Mouse (Mus musculus): Measurements from ENCODE around the gene Hist1h3e. TPM values are rescaled to one million over a fixed set of nuclear protein-coding genes. Genes with fewer than 3 reads are reported as not detected.
"Not testable (repeated sequence)": the region's sequence is repeated elsewhere in the genome, so short reads cannot be mapped to it uniquely, and the experiment has no call there.

Gene Hist1h3e
- polyA plus RNA-seq, 1 experiment from 2014 or later = 3.6 TPM

DNA sequence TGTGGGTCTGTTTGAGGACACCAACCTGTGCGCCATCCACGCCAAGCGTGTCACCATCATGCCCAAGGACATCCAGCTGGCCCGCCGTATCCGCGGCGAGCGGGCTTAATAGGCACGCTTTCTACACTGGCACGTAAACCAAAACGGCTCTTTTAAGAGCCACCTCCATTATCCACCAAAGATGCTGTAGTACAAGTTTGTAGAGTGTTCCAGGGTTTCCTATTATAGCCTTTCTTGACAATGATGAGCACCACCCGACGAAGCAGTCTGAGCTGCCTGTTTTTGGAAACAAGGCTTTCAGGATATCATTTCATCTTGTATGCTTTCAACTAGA is 17.4 kb downstream of the Hist1h3e start:
- Histone ChIP-seq H3K27ac (ENCODE audit: low read length) (peak overlapping the region; percentile 60; the same call in 1 of the 2 replicates), H3K9ac (ENCODE audit: low read length) (peak overlapping the region; percentile 55; the same call in 1 of the 2 replicates), H3K4me3 (replicated peaks; ENCODE audit: low read length) (peak overlapping the region; percentile 51), H3K4me2 (ENCODE audit: low read depth, low read length) (0 out of 2 replicates have a peak overlapping the region, but pooled peaks have one; percentile 35)
- 0 out of 2 replicates have a peak, but pooled peaks have one; percentile 3 for ATAC-seq (ENCODE audit: insufficient read depth, low FRiP score)
- H3K4me1 ChIP-seq (ENCODE audit: control insufficient read depth, insufficient read depth, low read length); H3K9me3 ChIP-seq (replicated peaks; ENCODE audit: control insufficient read depth, low read length); H3K36me3 ChIP-seq (ENCODE audit: control insufficient read depth, insufficient read depth, low read length); H3K27me3 ChIP-seq (ENCODE audit: control insufficient read depth, insufficient read depth, low read length): not testable (repeated sequence)
- 0% methylated on average over 11 of the region's 14 CpGs for WGBS

- H3K36me3 ChIP-seq (ENCODE audit: control insufficient read depth, insufficient read depth, low read length) = no peaks in the 10 kb centered on the region
- H3K9ac ChIP-seq (ENCODE audit: low read length) = peak within 1 kb of the TSS; percentile 72
- H3K9me3 ChIP-seq (replicated peaks; ENCODE audit: control insufficient read depth, low read length) = no peaks in the 10 kb centered on the region
- peak within 1 kb of the TSS; percentile 55 for H3K4me3 ChIP-seq (replicated peaks; ENCODE audit: low read length)
- under 1% methylated on average over 21 of the region's 45 CpGs for WGBS
- H3K4me2 ChIP-seq (ENCODE audit: low read depth, low read length) = peak within 1 kb of the TSS; percentile 81
- H3K27ac ChIP-seq (ENCODE audit: low read length) = peak within 1 kb of the TSS; percentile 94
- no peaks in the 10 kb centered on the region for H3K27me3 ChIP-seq (ENCODE audit: control insufficient read depth, insufficient read depth, low read length)
- 0 out of 2 replicates have a peak, but pooled peaks cover 2% of the 10 kb centered on the region for H3K4me1 ChIP-seq (ENCODE audit: control insufficient read depth, insufficient read depth, low read length)
- peak; percentile 92 for ATAC-seq (ENCODE audit: insufficient read depth, low FRiP score)
Measured at GRCm38 (mm10) chr13:23543965-23544786, 18.0 kb downstream of the Hist1h3e start, which contains the start of gene Hist1h3f. Hist1h3f (plus strand) TSS chr13:23544052.

DNA sequence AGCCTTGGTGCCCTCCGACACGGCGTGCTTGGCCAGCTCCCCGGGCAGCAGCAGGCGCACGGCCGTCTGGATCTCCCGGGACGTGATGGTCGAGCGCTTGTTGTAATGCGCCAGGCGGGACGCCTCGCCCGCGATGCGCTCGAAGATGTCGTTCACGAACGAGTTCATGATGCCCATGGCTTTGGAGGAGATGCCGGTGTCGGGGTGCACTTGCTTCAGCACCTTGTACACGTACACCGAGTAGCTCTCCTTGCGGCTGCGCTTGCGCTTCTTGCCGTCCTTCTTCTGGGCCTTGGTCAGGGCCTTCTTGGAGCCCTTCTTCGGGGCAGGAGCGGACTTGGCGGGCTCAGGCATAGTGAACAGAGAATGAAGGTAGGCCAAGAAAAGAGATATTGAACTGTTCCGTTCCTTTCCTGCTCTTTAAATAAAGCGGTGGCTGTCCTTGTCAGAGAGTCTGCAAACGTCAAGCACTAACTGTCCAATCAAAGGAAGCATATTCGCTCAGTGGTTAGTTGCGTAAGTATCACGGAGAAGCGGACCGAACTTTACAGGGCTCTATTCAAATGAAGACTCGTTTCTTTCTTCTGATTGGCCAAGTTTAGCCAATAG is 19.1 kb downstream of the Hist1h3e start, which contains the start of gene Hist1h2bh:
Gene Hist1h2bh, minus strand, starts transcription at position 394 of the 609 bp plus-strand sequence.
- not testable (repeated sequence) for H3K27me3 ChIP-seq (ENCODE audit: control insufficient read depth, insufficient read depth, low read length); H3K9me3 ChIP-seq (replicated peaks; ENCODE audit: control insufficient read depth, low read length); H3K36me3 ChIP-seq (ENCODE audit: control insufficient read depth, insufficient read depth, low read length); H3K4me1 ChIP-seq (ENCODE audit: control insufficient read depth, insufficient read depth, low read length)
- Histone ChIP-seq H3K27ac (ENCODE audit: low read length) (peak within 1 kb of the TSS; percentile 94), H3K4me2 (ENCODE audit: low read depth, low read length) (peak within 1 kb of the TSS; percentile 81), H3K4me3 (replicated peaks; ENCODE audit: low read length) (peak within 1 kb of the TSS; percentile 55), H3K9ac (ENCODE audit: low read length) (peak within 1 kb of the TSS; percentile 72)
- under 1% methylated on average over 27 of the region's 42 CpGs for WGBS
- ATAC-seq (ENCODE audit: insufficient read depth, low FRiP score) = peak; percentile 95

DNA sequence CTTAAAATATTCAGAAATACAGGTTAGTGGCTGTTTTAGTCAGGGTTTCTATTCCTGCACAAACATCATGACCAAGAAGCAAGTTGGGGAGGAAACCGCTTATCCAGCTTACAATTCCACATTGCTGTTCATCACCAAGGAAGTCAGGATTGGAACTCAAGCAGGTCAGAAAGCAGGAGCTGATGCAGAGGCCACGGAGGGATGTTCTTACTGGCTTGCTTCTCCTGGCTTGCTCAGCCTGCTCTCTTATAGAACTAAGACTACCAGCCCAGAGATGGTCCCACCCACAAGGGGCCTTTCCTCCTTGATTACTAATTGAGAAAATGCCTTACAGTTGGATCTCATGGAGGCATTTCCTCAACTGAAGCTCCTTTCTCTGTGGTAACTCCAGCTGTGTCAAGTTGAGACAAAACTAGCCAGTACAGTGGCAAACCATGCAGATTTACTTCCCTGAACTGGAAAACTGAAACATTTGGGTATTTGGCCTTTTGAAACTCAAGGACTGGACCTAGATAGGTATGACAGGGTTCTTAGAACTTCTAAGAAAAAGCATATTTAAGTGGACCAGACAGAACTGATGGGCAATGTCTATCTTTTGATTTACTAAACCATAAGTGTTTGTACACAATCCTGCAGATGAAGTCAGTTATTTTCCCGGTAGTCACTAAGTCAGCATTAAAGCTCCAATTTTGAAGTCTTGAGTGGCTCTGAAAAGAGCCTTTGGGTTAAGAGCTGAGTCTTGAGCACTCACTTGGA is 19.8 kb downstream of the Hist1h3e start:
- Histone ChIP-seq H3K27ac (ENCODE audit: low read length) (peak overlapping the region; percentile 87), H3K4me3 (replicated peaks; ENCODE audit: low read length) (peak overlapping the region; percentile 55), H3K4me2 (ENCODE audit: low read depth, low read length) (peak overlapping the region; percentile 81), H3K9ac (ENCODE audit: low read length) (peak overlapping the region; percentile 72)
- not testable (repeated sequence) for H3K4me1 ChIP-seq (ENCODE audit: control insufficient read depth, insufficient read depth, low read length); H3K27me3 ChIP-seq (ENCODE audit: control insufficient read depth, insufficient read depth, low read length); ATAC-seq (ENCODE audit: insufficient read depth, low FRiP score); H3K9me3 ChIP-seq (replicated peaks; ENCODE audit: control insufficient read depth, low read length); H3K36me3 ChIP-seq (ENCODE audit: control insufficient read depth, insufficient read depth, low read length)
- WGBS = 6% methylated on average over 3 of the region's 3 CpGs

- H3K4me3 ChIP-seq (replicated peaks; ENCODE audit: low read length) = no peak overlapping the region
- H3K9ac ChIP-seq (ENCODE audit: low read length) = no peak overlapping the region
- 81% methylated on average over 3 of the region's 3 CpGs for WGBS
- H3K4me1 ChIP-seq (ENCODE audit: control insufficient read depth, insufficient read depth, low read length) = peaks cover 8% of the 10 kb centered on the region
- H3K4me2 ChIP-seq (ENCODE audit: low read depth, low read length) = no peak overlapping the region; the same call in 1 of the 2 replicates
- no peak overlapping the region for H3K27ac ChIP-seq (ENCODE audit: low read length)
- H3K9me3 ChIP-seq (replicated peaks; ENCODE audit: control insufficient read depth, low read length) = no peaks in the 10 kb centered on the region
- no peaks in the 10 kb centered on the region for H3K36me3 ChIP-seq (ENCODE audit: control insufficient read depth, insufficient read depth, low read length)
- no peaks in the 10 kb centered on the region for H3K27me3 ChIP-seq (ENCODE audit: control insufficient read depth, insufficient read depth, low read length)
- no peak for ATAC-seq (ENCODE audit: insufficient read depth, low FRiP score)
Measured at GRCm38 (mm10) chr13:23541497-23541896, 20.7 kb downstream of the Hist1h3e start.

- H3K27ac ChIP-seq (ENCODE audit: low read length); H3K36me3 ChIP-seq (ENCODE audit: control insufficient read depth, insufficient read depth, low read length); H3K4me2 ChIP-seq (ENCODE audit: low read depth, low read length); H3K9ac ChIP-seq (ENCODE audit: low read length); H3K4me3 ChIP-seq (replicated peaks; ENCODE audit: low read length); H3K9me3 ChIP-seq (replicated peaks; ENCODE audit: control insufficient read depth, low read length); ATAC-seq (ENCODE audit: insufficient read depth, low FRiP score); H3K27me3 ChIP-seq (ENCODE audit: control insufficient read depth, insufficient read depth, low read length): not testable (repeated sequence)
- WGBS = 73% methylated on average over 1 of the region's 1 CpGs
- peaks cover 11% of the 10 kb centered on the region for H3K4me1 ChIP-seq (ENCODE audit: control insufficient read depth, insufficient read depth, low read length)
Measured at GRCm38 (mm10) chr13:23539821-23540220, 22.3 kb downstream of the Hist1h3e start.

GRCm38 (mm10) chr13:23538249-23538648 is 23.9 kb downstream of the Hist1h3e start:
- H3K4me1 ChIP-seq (ENCODE audit: control insufficient read depth, insufficient read depth, low read length) = peaks cover 19% of the 10 kb centered on the region
- no peak overlapping the region for H3K27ac ChIP-seq (ENCODE audit: low read length)
- H3K9ac ChIP-seq (ENCODE audit: low read length) = no peak overlapping the region
- H3K4me3 ChIP-seq (replicated peaks; ENCODE audit: low read length) = no peak overlapping the region
- no peaks in the 10 kb centered on the region for H3K27me3 ChIP-seq (ENCODE audit: control insufficient read depth, insufficient read depth, low read length)
- H3K36me3 ChIP-seq (ENCODE audit: control insufficient read depth, insufficient read depth, low read length) = no peaks in the 10 kb centered on the region
- H3K9me3 ChIP-seq (replicated peaks; ENCODE audit: control insufficient read depth, low read length) = no peaks in the 10 kb centered on the region
- ATAC-seq (ENCODE audit: insufficient read depth, low FRiP score) = no peak
- no peak overlapping the region for H3K4me2 ChIP-seq (ENCODE audit: low read depth, low read length)
- WGBS = 69% methylated on average over 5 of the region's 5 CpGs

DNA sequence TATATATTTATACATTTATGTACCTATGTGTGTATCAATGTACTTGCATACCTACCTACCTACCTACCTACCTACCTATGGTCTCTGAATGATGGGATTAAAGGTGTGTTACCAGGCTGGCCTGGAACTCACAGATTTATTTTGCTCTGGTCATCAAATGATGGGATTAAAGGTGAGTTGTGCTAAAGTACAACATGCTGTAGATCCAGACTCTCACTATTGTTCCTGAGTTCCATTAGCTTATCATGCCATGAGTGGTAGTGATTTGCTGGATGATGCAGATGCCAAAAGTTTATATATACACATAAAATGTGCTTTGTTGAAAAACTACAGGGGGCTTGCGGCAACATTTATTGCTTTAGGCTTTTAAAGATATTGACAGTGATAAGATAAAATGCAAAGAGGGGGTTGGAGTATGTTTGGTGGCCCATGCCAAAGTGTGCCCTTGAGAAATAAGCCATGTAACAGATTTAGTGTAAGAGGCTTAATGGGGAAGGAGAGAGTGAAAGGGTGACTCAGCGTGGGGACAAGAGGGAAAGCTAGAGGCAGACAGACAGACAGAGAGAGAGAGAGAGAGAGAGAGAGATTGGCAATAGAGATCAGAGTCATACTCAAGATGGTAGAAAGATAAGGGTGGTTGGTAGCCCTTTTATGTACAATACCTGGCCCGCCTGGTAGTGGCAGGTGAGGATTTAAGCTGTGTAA is 25.0 kb downstream of the Hist1h3e start:
- no peaks in the 10 kb centered on the region for H3K9me3 ChIP-seq (replicated peaks; ENCODE audit: control insufficient read depth, low read length)
- H3K27ac ChIP-seq (ENCODE audit: low read length) = no peak overlapping the region; the same call in 1 of the 2 replicates
- ATAC-seq (ENCODE audit: insufficient read depth, low FRiP score) = no peak
- H3K36me3 ChIP-seq (ENCODE audit: control insufficient read depth, insufficient read depth, low read length) = no peaks in the 10 kb centered on the region
- H3K27me3 ChIP-seq (ENCODE audit: control insufficient read depth, insufficient read depth, low read length) = no peaks in the 10 kb centered on the region
- 67% methylated on average over 3 of the region's 3 CpGs for WGBS
- H3K4me1 ChIP-seq (ENCODE audit: control insufficient read depth, insufficient read depth, low read length) = peaks cover 30% of the 10 kb centered on the region
- H3K4me2 ChIP-seq (ENCODE audit: low read depth, low read length) = peak overlapping the region; percentile 56
- H3K4me3 ChIP-seq (replicated peaks; ENCODE audit: low read length) = peak overlapping the region; percentile 26
- peak overlapping the region; percentile 18; the same call in 1 of the 2 replicates for H3K9ac ChIP-seq (ENCODE audit: low read length)

Measured in stomach, embryonic 16.5 days (tissue).